Mouse (Mus musculus) myocyte (in vitro differentiated cells): ENCODE results near the gene Olfr1443. TPM values are rescaled to one million over a fixed set of nuclear protein-coding genes. Genes with fewer than 3 reads are reported as not detected.

Experiments
- H3K27me3 ChIP-seq: one replicate; pipeline ENCODE4 v1.6.1; 2011; ENCODE audit not compliant: control insufficient read depth, insufficient read depth, insufficient read length
- H3K36me3 ChIP-seq: one replicate; pipeline ENCODE4 v1.6.1; 2011; ENCODE audit not compliant: control insufficient read depth, insufficient read depth
- H3K4me2 ChIP-seq: one replicate; pipeline ENCODE4 v1.6.1; 2011; ENCODE audit warnings: low read depth, control low read depth
- H3K4me3 ChIP-seq: one replicate; pipeline ENCODE4 v1.5.1; 2011; ENCODE audit warnings: mild to moderate bottlenecking, control low read depth, moderate library complexity
- H3K79me2 ChIP-seq: one replicate; pipeline ENCODE4 v1.6.1; 2011; ENCODE audit not compliant: control insufficient read depth, insufficient read depth
- H3ac ChIP-seq: one replicate; pipeline ENCODE4 v1.6.1; 2011; ENCODE audit not compliant: control insufficient read depth, insufficient read length
- CEBPB ChIP-seq: IDR thresholded peaks from 2 replicates; pipeline ENCODE4 v1.6.1; 2011; ENCODE audit warnings: mild to moderate bottlenecking, moderate library complexity; ENCODE audit not compliant: poor library complexity, insufficient read depth, severe bottlenecking
- E2F4 ChIP-seq: IDR thresholded peaks from one replicate; pipeline ENCODE4 v1.6.1; 2011; ENCODE audit warnings: mild to moderate bottlenecking, control low read depth, moderate library complexity; ENCODE audit not compliant: insufficient read depth
- MAX ChIP-seq: IDR thresholded peaks from one replicate; pipeline ENCODE4 v1.6.1; 2011; ENCODE audit warnings: low read depth, mild to moderate bottlenecking, control low read depth
- POLR2A ChIP-seq: IDR thresholded peaks from one replicate; pipeline ENCODE4 v1.6.1; 2011; ENCODE audit warnings: low read depth, mild to moderate bottlenecking, control low read depth, moderate library complexity; ENCODE audit not compliant: insufficient read length
- POLR2AphosphoS2 ChIP-seq: IDR thresholded peaks from one replicate; pipeline ENCODE4 v1.6.1; 2011; ENCODE audit warnings: low read depth, control low read depth; ENCODE audit not compliant: insufficient read length
- SRF ChIP-seq: IDR thresholded peaks from one replicate; pipeline ENCODE4 v1.6.1; 2011; ENCODE audit warnings: low read depth; ENCODE audit not compliant: control insufficient read depth, insufficient read length
- TCF12 ChIP-seq: IDR thresholded peaks from one replicate; pipeline ENCODE4 v1.6.1; 2011; ENCODE audit warnings: mild to moderate bottlenecking, control low read depth; ENCODE audit not compliant: poor library complexity, insufficient read depth, severe bottlenecking
- TCF3 ChIP-seq: IDR thresholded peaks from one replicate; pipeline ENCODE4 v1.6.1; 2011; ENCODE audit warnings: low read depth, control low read depth; ENCODE audit not compliant: insufficient read length
- polyA plus RNA-seq: library from polyadenylated mRNA; unstranded; fragments of >200 nt; fragmentation: generic; extraction: Trizol; gene quantifications from one replicate; pipeline ENCODE4 v1.2.1, GENCODE M21; 2012; ENCODE audit warnings: missing spikeins

The Olfr1443 gene
- polyA plus RNA-seq, 1 experiment = not detected

- TF ChIP-seq E2F4 (no peak), MAX (no peak), POLR2A (no peak), CEBPB (no peak), TCF3 (no peak), TCF12 (no peak), POLR2AphosphoS2 (no peak), SRF (no peak)
- no peak overlapping the region for H3K4me2 ChIP-seq
- no peaks in the 10 kb centered on the region for H3K79me2 ChIP-seq
- H3K36me3 ChIP-seq = no peaks in the 10 kb centered on the region
- H3ac ChIP-seq = no peak overlapping the region
- no peaks in the 10 kb centered on the region for H3K27me3 ChIP-seq
- no peak overlapping the region for H3K4me3 ChIP-seq
These were observed 53.1 kb downstream of the Olfr1443 start for GRCm38 (mm10) chr19:12731036-12731435.

- H3K4me3 ChIP-seq = no peak overlapping the region
- H3ac ChIP-seq = no peak overlapping the region
- TF ChIP-seq SRF = no peak
- no peak for TF ChIP-seq TCF3
- TF ChIP-seq MAX = no peak
- TF ChIP-seq POLR2AphosphoS2 = no peak
- H3K36me3 ChIP-seq = no peaks in the 10 kb centered on the region
- H3K27me3 ChIP-seq = no peaks in the 10 kb centered on the region
- H3K79me2 ChIP-seq = no peaks in the 10 kb centered on the region
- H3K4me2 ChIP-seq = no peak overlapping the region
These were observed 54.0 kb downstream of the Olfr1443 start for GRCm38 (mm10) chr19:12731950-12732349.

Other genes starting within 250 kb of the Olfr1443 start
- gene Mpeg1, start 217.3 kb upstream of the Olfr1443 start, polyA plus RNA-seq = 0.06 TPM
- 21.2 TPM for gene Dtx4, start 176.7 kb upstream of the Olfr1443 start, polyA plus RNA-seq
- gene Fam111a, start 132.4 kb upstream of the Olfr1443 start, polyA plus RNA-seq = 5.4 TPM
- not detected for gene Gm4952, start 78.1 kb upstream of the Olfr1443 start, polyA plus RNA-seq
- gene Glyat, start 44.8 kb upstream of the Olfr1443 start, polyA plus RNA-seq = not detected
- not detected for gene Olfr1442, start 7.7 kb upstream of the Olfr1443 start, polyA plus RNA-seq
- gene Keg1, start 17.7 kb downstream of the Olfr1443 start, polyA plus RNA-seq = not detected
- 1.0 TPM for gene Cntf, start 87.5 kb downstream of the Olfr1443 start, polyA plus RNA-seq
- gene Zfp91, start 118.0 kb downstream of the Olfr1443 start, polyA plus RNA-seq = 28.9 TPM
- 0.18 TPM for gene Lpxn, start 118.1 kb downstream of the Olfr1443 start, polyA plus RNA-seq
- gene Gm5244, start 168.6 kb downstream of the Olfr1443 start, polyA plus RNA-seq = not detected
- not detected for gene Olfr1444, start 179.2 kb downstream of the Olfr1443 start, polyA plus RNA-seq
- gene Olfr1445, start 205.7 kb downstream of the Olfr1443 start, polyA plus RNA-seq = not detected
- gene Olfr1446, start 215.4 kb downstream of the Olfr1443 start, polyA plus RNA-seq = not detected
- gene Olfr1447, start 225.6 kb downstream of the Olfr1443 start, polyA plus RNA-seq = not detected
- gene Olfr1448, start 246.3 kb downstream of the Olfr1443 start, polyA plus RNA-seq = not detected